Mouse (Mus musculus) lung, postnatal 0 days (tissue): Measurements from ENCODE around the gene Trmt10b. TPM values are rescaled to one million over a fixed set of nuclear protein-coding genes. Genes with fewer than 3 reads are reported as not detected.

Experiments
- ATAC-seq: fragments of 200-750 bp; cut with Nextera tagmentation; 2 replicates; pipeline ENCODE4 v1.8.0; 2017; ENCODE audit warnings: moderate library complexity
- DNase-seq: peaks from one replicate; pipeline ENCODE4 v3.0.0-alpha.2; 2016; ENCODE audit warnings: low spot score
- H3K27ac ChIP-seq: fragments of 300-500 bp; sonication (generic); 2 replicates; pipeline ENCODE4 v1.5.1; 2014; ENCODE audit warnings: antibody characterized with exemption, mild to moderate bottlenecking, low read length, mixed read lengths
- H3K27me3 ChIP-seq: fragments of 300-500 bp; sonication (generic); replicated peaks from 2 replicates; pipeline ENCODE4 v1.6.1; 2014; ENCODE audit warnings: low read length, mixed read lengths; ENCODE audit not compliant: insufficient read depth
- H3K36me3 ChIP-seq: fragments of 300-500 bp; sonication (generic); 2 replicates; pipeline ENCODE4 v1.6.1; 2014; ENCODE audit warnings: low read length, mixed read lengths; ENCODE audit not compliant: insufficient read depth
- H3K4me1 ChIP-seq: fragments of 300-500 bp; sonication (generic); 2 replicates; pipeline ENCODE4 v1.6.1; 2014; ENCODE audit warnings: antibody characterized with exemption, low read depth, low read length, mixed read lengths; ENCODE audit not compliant: insufficient read depth
- H3K4me2 ChIP-seq: fragments of 300-500 bp; sonication (generic); replicated peaks from 2 replicates; pipeline ENCODE4 v1.6.1; 2014; ENCODE audit warnings: low read depth, mild to moderate bottlenecking, low read length, moderate library complexity, mixed read lengths
- H3K4me3 ChIP-seq: fragments of 300-500 bp; sonication (generic); 2 replicates; pipeline ENCODE4 v1.5.1; 2014; ENCODE audit warnings: low read depth, low read length
- H3K9ac ChIP-seq: fragments of 300-500 bp; sonication (generic); replicated peaks from 2 replicates; pipeline ENCODE4 v1.6.1; 2014; ENCODE audit warnings: low read depth, mild to moderate bottlenecking
- H3K9me3 ChIP-seq: fragments of 300-500 bp; sonication (generic); 2 replicates; pipeline ENCODE4 v1.6.1; 2016; ENCODE audit warnings: low read length, mixed read lengths
- CTCF ChIP-seq: IDR thresholded peaks from 2 replicates; pipeline ENCODE4 v1.5.1; 2016; ENCODE audit warnings: antibody characterized with exemption, mild to moderate bottlenecking
- EP300 ChIP-seq: IDR thresholded peaks from 2 replicates; pipeline ENCODE4 v1.6.1; 2016; ENCODE audit warnings: antibody characterized with exemption, mild to moderate bottlenecking, control low read depth
- WGBS: fragments of 180-500 bp; shearing (Covaris S2); extraction: QIAGEN DNeasy Blood & Tissue Kit; methylation state at CpG from one replicate; pipeline ENCODE4 v1.1.7; 2014; 5-methylcytosine and 5-hydroxymethylcytosine counted together
- polyA plus RNA-seq: library from polyadenylated mRNA; unstranded; fragments of >200 nt; fragmentation: Nextera tagmentation; extraction: Ambion mirVana; gene quantifications from 2 replicates; pipeline ENCODE4 v1.2.1, GENCODE M21; 2015

Gene Trmt10b
- polyA plus RNA-seq, 1 experiment from 2014 or later, result 12.0 TPM

DNA sequence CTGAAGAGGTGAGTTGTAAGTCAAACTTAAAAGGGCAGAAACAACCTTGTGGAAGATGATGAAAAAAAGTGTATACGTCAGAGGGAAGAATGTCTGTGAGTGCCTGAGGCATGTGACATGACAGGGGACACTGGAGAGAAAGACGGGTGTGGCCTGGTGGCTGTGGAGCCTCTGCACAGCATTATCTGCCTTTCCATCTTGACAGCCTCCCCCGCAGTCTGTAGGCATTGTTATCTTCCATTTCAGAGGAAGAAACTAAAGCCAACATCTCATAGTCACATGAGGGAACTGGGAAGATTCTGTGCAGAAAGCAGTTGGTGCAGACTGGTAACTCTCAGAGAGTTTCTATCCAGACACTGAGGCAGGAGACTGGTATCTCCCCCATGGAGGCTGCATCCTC is 29.0 kb upstream of the Trmt10b start:
- ATAC-seq (no peak), DNase-seq (no peak)
- H3K4me3 ChIP-seq, result no peak overlapping the region
- H3K4me1 ChIP-seq, result no peaks in the 10 kb centered on the region
- 40% methylated on average over 3 of the region's 3 CpGs for WGBS
- H3K27ac ChIP-seq, result no peak overlapping the region
- TF ChIP-seq EP300, result no peak
- H3K27me3 ChIP-seq, result no peaks in the 10 kb centered on the region
- H3K9me3 ChIP-seq, result no peaks in the 10 kb centered on the region
- no peak overlapping the region for H3K9ac ChIP-seq
- H3K4me2 ChIP-seq, result no peak overlapping the region
- H3K36me3 ChIP-seq, result no peaks in the 10 kb centered on the region

DNA sequence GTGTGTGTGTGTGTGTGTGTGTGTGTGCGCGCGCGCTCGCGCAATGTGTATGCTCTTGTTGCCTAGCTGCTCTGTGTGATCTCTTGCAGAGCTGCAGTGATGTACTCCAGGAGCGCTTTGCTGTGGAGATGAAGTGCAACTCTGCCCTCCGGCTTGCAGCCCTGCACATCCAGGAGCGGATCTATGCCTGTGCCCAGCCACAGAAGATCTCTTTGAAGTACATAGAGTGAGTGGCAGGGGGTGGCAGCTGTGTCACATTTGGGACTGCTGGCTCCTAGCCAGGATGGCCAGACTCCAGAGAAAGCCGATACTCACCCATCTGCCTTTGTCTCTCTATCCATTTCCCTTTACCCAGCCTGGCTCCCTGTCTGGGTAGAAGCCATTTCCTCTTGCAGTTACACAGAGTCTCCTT is 25.9 kb upstream of the Trmt10b start:
- Histone ChIP-seq H3K9me3 (no peaks in the 10 kb centered on the region), H3K36me3 (no peaks in the 10 kb centered on the region), H3K4me1 (no peaks in the 10 kb centered on the region), H3K9ac (no peak overlapping the region), H3K4me2 (no peak overlapping the region), H3K27ac (no peak overlapping the region), H3K4me3 (no peak overlapping the region), H3K27me3 (no peaks in the 10 kb centered on the region)
- DNase-seq, result no peak
- WGBS, result 70% methylated on average over 10 of the region's 10 CpGs
- TF ChIP-seq EP300 (no peak), CTCF (no peak)
- no peak for ATAC-seq

DNA sequence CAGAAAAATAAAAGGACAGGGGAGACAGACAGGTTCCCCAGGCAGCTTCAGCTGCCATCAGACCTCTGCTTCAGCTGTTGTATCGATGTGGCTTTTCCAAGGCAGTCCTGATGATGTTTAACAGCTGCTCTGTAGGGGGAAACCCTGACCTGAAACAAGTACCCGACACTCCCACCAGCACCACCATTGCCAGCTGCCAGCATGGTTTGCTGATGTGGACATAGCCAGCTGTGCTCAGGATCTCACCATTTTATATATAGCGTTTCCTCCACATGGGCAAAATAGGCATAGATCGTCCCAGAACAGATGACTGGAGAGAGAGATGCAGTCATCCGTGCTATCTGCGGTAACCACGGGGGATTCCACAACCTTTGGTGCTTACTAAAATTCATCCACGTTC is 21.2 kb upstream of the Trmt10b start:
- no peak overlapping the region for H3K27ac ChIP-seq
- H3K4me3 ChIP-seq, result no peak overlapping the region
- H3K9me3 ChIP-seq, result no peaks in the 10 kb centered on the region
- WGBS, result 76% methylated on average over 8 of the region's 8 CpGs
- no peaks in the 10 kb centered on the region for H3K4me1 ChIP-seq
- ATAC-seq (no peak), DNase-seq (no peak)
- TF ChIP-seq EP300 (no peak), CTCF (no peak)
- H3K9ac ChIP-seq, result no peak overlapping the region
- H3K36me3 ChIP-seq, result no peaks in the 10 kb centered on the region
- no peaks in the 10 kb centered on the region for H3K27me3 ChIP-seq
- H3K4me2 ChIP-seq, result no peak overlapping the region

DNA sequence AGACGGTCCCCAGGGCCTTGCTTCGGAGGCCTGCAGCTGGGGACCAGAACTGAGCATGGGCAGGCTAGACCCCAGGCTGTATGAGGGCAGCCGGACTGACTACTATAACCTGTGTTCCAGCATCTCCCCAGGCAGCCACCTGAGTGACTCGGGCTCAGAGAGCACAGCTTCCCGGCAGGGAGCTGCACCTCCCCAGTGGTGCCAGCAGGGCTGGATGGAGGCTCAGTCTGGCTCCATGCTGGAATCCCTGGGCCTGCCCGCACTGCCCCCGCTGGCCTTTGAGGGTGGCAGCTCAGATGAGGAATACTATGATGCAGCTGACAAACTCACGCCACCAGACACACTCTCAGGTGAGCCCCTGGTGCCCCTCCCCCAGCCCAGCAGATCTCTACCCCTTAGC is 17.6 kb upstream of the Trmt10b start:
- DNase-seq (no peak), ATAC-seq (no peak)
- no peak overlapping the region for H3K4me3 ChIP-seq
- no peak overlapping the region for H3K9ac ChIP-seq
- TF ChIP-seq CTCF (peak; percentile 41), EP300 (no peak)
- H3K9me3 ChIP-seq, result no peaks in the 10 kb centered on the region
- no peak overlapping the region for H3K27ac ChIP-seq
- WGBS, result 48% methylated on average over 8 of the region's 8 CpGs
- H3K27me3 ChIP-seq, result no peaks in the 10 kb centered on the region
- no peaks in the 10 kb centered on the region for H3K4me1 ChIP-seq
- H3K36me3 ChIP-seq, result no peaks in the 10 kb centered on the region
- no peak overlapping the region for H3K4me2 ChIP-seq

DNA sequence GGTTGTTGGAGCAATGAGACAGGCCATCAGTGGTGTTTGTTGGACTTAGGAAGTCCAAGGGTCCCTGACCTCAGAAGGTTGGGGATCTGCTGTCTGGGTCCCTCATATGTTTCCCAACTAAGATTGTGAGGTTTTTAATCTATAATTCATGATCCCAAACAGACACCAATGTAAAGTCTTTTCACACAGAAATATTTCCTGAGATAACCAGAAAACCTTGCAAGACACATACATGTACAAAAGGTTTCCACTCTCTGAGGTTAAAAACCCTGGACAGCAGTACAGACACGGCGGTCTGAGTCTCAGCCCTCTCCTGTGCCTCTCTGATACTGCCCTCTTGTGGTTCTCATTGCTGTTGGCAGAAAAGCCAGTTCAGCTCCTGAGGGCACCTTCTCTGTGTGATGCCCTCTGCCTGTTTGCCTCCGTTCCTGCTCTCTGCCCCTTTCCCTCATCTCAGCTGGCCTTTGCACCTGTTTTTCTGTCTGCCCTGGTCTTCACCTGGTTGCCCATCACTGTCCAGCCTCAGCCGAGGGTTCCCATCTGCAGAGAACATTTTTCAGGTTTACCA is 16.9 kb upstream of the Trmt10b start:
- no peaks in the 10 kb centered on the region for H3K9me3 ChIP-seq
- WGBS, result 20% methylated on average over 4 of the region's 4 CpGs
- no peak overlapping the region for H3K4me2 ChIP-seq
- H3K36me3 ChIP-seq, result no peaks in the 10 kb centered on the region
- ATAC-seq (peak; percentile 68), DNase-seq (peak; percentile 84)
- no peak overlapping the region for H3K4me3 ChIP-seq
- peak; percentile 97 for TF ChIP-seq CTCF
- no peak for TF ChIP-seq EP300
- no peak overlapping the region for H3K27ac ChIP-seq
- H3K9ac ChIP-seq, result no peak overlapping the region
- no peaks in the 10 kb centered on the region for H3K27me3 ChIP-seq
- no peaks in the 10 kb centered on the region for H3K4me1 ChIP-seq

DNA sequence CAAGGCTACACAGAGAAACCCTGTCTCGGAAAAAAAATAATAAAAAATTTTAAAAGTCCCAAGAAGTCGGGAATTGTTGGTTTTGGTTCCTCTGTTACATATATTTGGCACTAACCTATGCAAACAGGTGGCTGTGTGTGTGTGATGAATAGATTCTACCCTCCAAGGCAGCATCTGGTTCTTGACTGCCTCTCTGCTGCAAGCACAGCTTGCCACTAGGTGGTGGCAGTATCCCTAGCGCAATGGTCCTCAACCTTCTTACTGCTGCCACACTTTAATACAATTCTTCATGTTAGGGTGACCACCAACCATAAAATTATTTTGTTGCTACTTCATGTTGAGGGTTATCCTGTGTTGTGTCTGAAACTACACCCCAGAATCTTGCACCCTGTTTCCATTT is 10.6 kb upstream of the Trmt10b start:
- DNase-seq (peak; percentile 16), ATAC-seq (no peak)
- H3K4me3 ChIP-seq, result no peak overlapping the region
- no peaks in the 10 kb centered on the region for H3K9me3 ChIP-seq
- no peaks in the 10 kb centered on the region for H3K36me3 ChIP-seq
- H3K4me2 ChIP-seq, result no peak overlapping the region
- peak; percentile 76 for TF ChIP-seq CTCF
- TF ChIP-seq EP300, result no peak
- 45% methylated on average over 3 of the region's 3 CpGs for WGBS
- H3K9ac ChIP-seq, result no peak overlapping the region
- no peaks in the 10 kb centered on the region for H3K27me3 ChIP-seq
- H3K4me1 ChIP-seq, result no peaks in the 10 kb centered on the region
- H3K27ac ChIP-seq, result no peak overlapping the region

DNA sequence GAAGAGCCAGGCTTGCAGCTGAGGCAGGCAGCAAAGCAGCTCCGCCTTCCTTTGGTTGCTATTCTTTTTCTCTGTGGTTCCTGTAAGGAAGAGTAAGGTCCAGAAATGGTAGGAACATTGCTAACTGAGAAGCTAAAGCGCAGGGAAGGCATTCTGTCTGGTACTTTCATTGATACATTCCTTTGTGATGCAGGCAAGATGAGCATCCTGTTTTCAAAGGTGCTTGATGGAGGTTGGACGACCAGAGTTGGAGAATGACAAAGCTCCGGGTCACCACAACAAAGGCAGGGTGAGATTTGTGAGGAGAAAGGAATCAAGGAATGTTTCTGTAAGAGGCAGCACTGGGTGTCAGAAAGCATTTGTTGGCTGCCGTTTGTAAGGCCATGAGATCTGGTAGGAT is 9.0 kb upstream of the Trmt10b start:
- no peak for TF ChIP-seq EP300
- TF ChIP-seq CTCF, result no peak
- Histone ChIP-seq H3K4me1 (no peaks in the 10 kb centered on the region), H3K9me3 (no peaks in the 10 kb centered on the region), H3K27ac (no peak overlapping the region), H3K27me3 (no peaks in the 10 kb centered on the region), H3K9ac (no peak overlapping the region), H3K36me3 (no peaks in the 10 kb centered on the region), H3K4me2 (no peak overlapping the region), H3K4me3 (no peak overlapping the region)
- ATAC-seq (no peak), DNase-seq (no peak)
- WGBS, result 74% methylated on average over 5 of the region's 5 CpGs
